22 mouse cellular contexts compared by ENCODE assay signal in genomic region chr2:45736278-45736677, GRCm38 (mm10).
DNase-seq lines count a peak whose midpoint lies in the region; ATAC-seq and TF ChIP-seq lines count a peak whose summit lies in the region.
"Had no signal": no experiment of that assay in that cellular context is flagged by ENCODE, and none has a peak within 500 bp of the region (broad histone marks: within the 10 kb centered on the region; RNA-seq: fewer than 3 reads in every experiment).

No protein-coding gene starts in this region.

- no peak overlapping the region for H3K4me2 ChIP-seq in heart, embryonic 11.5 days
- no peak overlapping the region for H3K4me2 ChIP-seq in forebrain, embryonic 16.5 days (ENCODE audit: low read length)
- H3K4me2 ChIP-seq in liver, postnatal 0 days (ENCODE audit: low read depth, low read length) = no peak overlapping the region
- H3K4me2 ChIP-seq: embryonic facial prominence, embryonic 12.5 days; heart, embryonic 15.5 days; kidney, embryonic 15.5 days; limb, embryonic 13.5 days had no signal

- no peaks in the 10 kb centered on the region for H3K36me3 ChIP-seq in heart, embryonic 11.5 days (ENCODE audit: control insufficient read depth, insufficient read depth, low read length)
- no peaks in the 10 kb centered on the region for H3K36me3 ChIP-seq in forebrain, embryonic 16.5 days (ENCODE audit: control insufficient read depth, insufficient read depth)
- no peaks in the 10 kb centered on the region for H3K36me3 ChIP-seq in liver, postnatal 0 days (replicated peaks; ENCODE audit: insufficient read depth, low read length)
- H3K36me3 ChIP-seq: embryonic facial prominence, embryonic 12.5 days; G1E; heart, embryonic 15.5 days; hindbrain, embryonic 10.5 days; kidney, embryonic 15.5 days; limb, embryonic 13.5 days had no signal

- H3K27me3 ChIP-seq in heart, embryonic 11.5 days (ENCODE audit: control insufficient read depth, insufficient read depth, low read length) = no peaks in the 10 kb centered on the region
- no peaks in the 10 kb centered on the region for H3K27me3 ChIP-seq in forebrain, embryonic 16.5 days (replicated peaks; ENCODE audit: control insufficient read depth, insufficient read depth, low read length)
- no peaks in the 10 kb centered on the region for H3K27me3 ChIP-seq in liver, postnatal 0 days (ENCODE audit: insufficient read depth, low read length)
- H3K27me3 ChIP-seq: embryonic facial prominence, embryonic 12.5 days; heart, embryonic 15.5 days; kidney, embryonic 15.5 days; limb, embryonic 13.5 days had no signal

- no peaks in the 10 kb centered on the region for H3K9me3 ChIP-seq in heart, embryonic 11.5 days (replicated peaks; ENCODE audit: control insufficient read depth, low read length)
- no peaks in the 10 kb centered on the region for H3K9me3 ChIP-seq in forebrain, embryonic 16.5 days (ENCODE audit: control insufficient read depth, low read length)
- no peaks in the 10 kb centered on the region for H3K9me3 ChIP-seq in liver, postnatal 0 days (ENCODE audit: low read length)
- H3K9me3 ChIP-seq: embryonic facial prominence, embryonic 12.5 days; G1E; heart, embryonic 15.5 days; hindbrain, embryonic 10.5 days; kidney, embryonic 15.5 days; limb, embryonic 13.5 days had no signal

- H3K9ac ChIP-seq in heart, embryonic 11.5 days (ENCODE audit: low read depth, low read length) = no peak overlapping the region
- H3K9ac ChIP-seq in forebrain, embryonic 16.5 days (replicated peaks; ENCODE audit: low read depth, low read length) = no peak overlapping the region
- no peak overlapping the region for H3K9ac ChIP-seq in liver, postnatal 0 days (replicated peaks)
- H3K9ac ChIP-seq: embryonic facial prominence, embryonic 12.5 days; heart, embryonic 15.5 days; kidney, embryonic 15.5 days; limb, embryonic 13.5 days; liver, embryonic 14.5 days had no signal

- DNase-seq in heart, adult 11 months = peak; percentile 13
- peak; percentile 65 for DNase-seq in A20 (ENCODE audit: low read depth, low spot score)
- DNase-seq in WW6 (ENCODE audit: low read depth, low spot score) = peak; percentile 18
- no peak for DNase-seq in liver, postnatal 0 days
- no peak for DNase-seq in layer of hippocampus, postnatal 36 days
- no peak for DNase-seq in layer of hippocampus, postnatal 10 days (ENCODE audit: low spot score in 2 of 2)
- DNase-seq: adrenal gland, adult 8-10 months; cerebellum, adult 11 months; cerebellum, postnatal 25 days; lung, postnatal 10 days; thymus, postnatal 25 days had no signal

- H3K4me3 ChIP-seq in heart, embryonic 11.5 days (ENCODE audit: low read depth, low read length) = no peak overlapping the region
- no peak overlapping the region for H3K4me3 ChIP-seq in forebrain, embryonic 16.5 days (replicated peaks; ENCODE audit: low read length)
- H3K4me3 ChIP-seq in liver, postnatal 0 days (ENCODE audit: low read depth, low read length) = no peak overlapping the region
- H3K4me3 ChIP-seq: embryonic facial prominence, embryonic 12.5 days; heart, embryonic 15.5 days; hindbrain, embryonic 10.5 days; kidney, embryonic 15.5 days; layer of hippocampus, adult 2 months; limb, embryonic 13.5 days had no signal

- TF ChIP-seq CTCF in liver, postnatal 0 days (IDR thresholded peaks at IDR 0.05; ENCODE audit: low read depth) = no peak

- H3K27ac ChIP-seq in heart, embryonic 11.5 days (ENCODE audit: low read depth, low read length) = no peak overlapping the region
- H3K27ac ChIP-seq in forebrain, embryonic 16.5 days (ENCODE audit: low read length) = no peak overlapping the region
- H3K27ac ChIP-seq in liver, postnatal 0 days (ENCODE audit: low read depth) = no peak overlapping the region
- H3K27ac ChIP-seq: embryonic facial prominence, embryonic 12.5 days; heart, embryonic 15.5 days; hindbrain, embryonic 10.5 days; kidney, embryonic 15.5 days; layer of hippocampus, adult 2 months; limb, embryonic 13.5 days; liver, embryonic 14.5 days had no signal

- no peak for TF ChIP-seq EP300 in liver, postnatal 0 days (IDR thresholded peaks at IDR 0.05; ENCODE audit: low read depth)

- H3K4me1 ChIP-seq in heart, embryonic 11.5 days (ENCODE audit: control insufficient read depth, insufficient read depth, low read length) = no peaks in the 10 kb centered on the region
- H3K4me1 ChIP-seq in forebrain, embryonic 16.5 days (replicated peaks; ENCODE audit: control insufficient read depth, insufficient read depth, low read length) = no peaks in the 10 kb centered on the region
- H3K4me1 ChIP-seq in liver, postnatal 0 days (ENCODE audit: insufficient read depth) = no peaks in the 10 kb centered on the region
- H3K4me1 ChIP-seq: embryonic facial prominence, embryonic 12.5 days; heart, embryonic 15.5 days; hindbrain, embryonic 10.5 days; kidney, embryonic 15.5 days; limb, embryonic 13.5 days had no signal

- 76% methylated on average over 2 of the region's 2 CpGs for WGBS in heart, embryonic 11.5 days (ENCODE audit: insufficient replicate concordance)
- 17% methylated on average over 2 of the region's 2 CpGs for WGBS in forebrain, embryonic 16.5 days
- 71% methylated on average over 2 of the region's 2 CpGs for WGBS in liver, postnatal 0 days (ENCODE audit: insufficient replicate concordance)

- ATAC-seq in heart, embryonic 11.5 days (replicated peaks; ENCODE audit: insufficient number of reproducible peaks, low FRiP score, low TSS enrichment) = no peak
- ATAC-seq in forebrain, embryonic 16.5 days = peak; percentile 58; the same call in 1 of the 2 replicates
- no peak for ATAC-seq in liver, postnatal 0 days
- ATAC-seq: inflammation-experienced regulatory T-cells, adult 6 months had no signal

Comparison
In these comparisons a context has a peak if more than half of its experiments do, and no peak if none do; other contexts are left out.
1. DNase-seq: peak in heart, adult 11 months (single experiment), A20 (single experiment) and WW6 (single experiment); none in liver, postnatal 0 days (single experiment), layer of hippocampus, postnatal 36 days (0 of 2) and layer of hippocampus, postnatal 10 days (0 of 2).